Mouse (Mus musculus): ENCODE results near the gene Rabep2.
A peak's percentile ranks its signal among the peaks of the same experiment; 100 is the strongest.
"Not testable (repeated sequence)": the region's sequence is repeated elsewhere in the genome, so short reads cannot be mapped to it uniquely, and the experiment has no call there.

Gene Rabep2

DNA sequence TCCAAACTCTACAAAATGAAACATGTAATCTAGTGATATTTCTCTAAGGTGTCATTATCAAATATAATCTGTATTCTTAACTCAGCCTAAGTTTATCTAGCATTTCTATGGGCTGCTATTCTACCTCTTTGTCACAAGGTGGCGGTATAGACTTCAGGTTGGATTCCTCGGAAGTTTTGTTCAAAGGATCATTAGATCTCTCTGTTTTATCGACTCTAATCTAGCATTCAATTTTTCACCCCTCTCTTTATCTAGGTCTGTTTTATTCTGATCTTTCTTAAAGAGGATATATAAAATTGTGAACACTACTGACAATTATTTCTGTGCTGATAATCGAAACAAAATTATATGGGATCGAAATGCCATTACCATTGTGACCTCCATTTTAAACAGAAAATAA, 53.1 kb downstream of the Rabep2 start:
- H3K36me3 ChIP-seq (ENCODE audit: control insufficient read depth, insufficient read depth, low read length, poor library complexity, severe bottlenecking), result no peaks in the 10 kb centered on the region
- no peaks in the 10 kb centered on the region for H3K27me3 ChIP-seq (ENCODE audit: control insufficient read depth, insufficient read depth, low read length, poor library complexity, severe bottlenecking)
- DNase-seq (ENCODE audit: low read depth, low spot score), result peak; percentile 51

DNA sequence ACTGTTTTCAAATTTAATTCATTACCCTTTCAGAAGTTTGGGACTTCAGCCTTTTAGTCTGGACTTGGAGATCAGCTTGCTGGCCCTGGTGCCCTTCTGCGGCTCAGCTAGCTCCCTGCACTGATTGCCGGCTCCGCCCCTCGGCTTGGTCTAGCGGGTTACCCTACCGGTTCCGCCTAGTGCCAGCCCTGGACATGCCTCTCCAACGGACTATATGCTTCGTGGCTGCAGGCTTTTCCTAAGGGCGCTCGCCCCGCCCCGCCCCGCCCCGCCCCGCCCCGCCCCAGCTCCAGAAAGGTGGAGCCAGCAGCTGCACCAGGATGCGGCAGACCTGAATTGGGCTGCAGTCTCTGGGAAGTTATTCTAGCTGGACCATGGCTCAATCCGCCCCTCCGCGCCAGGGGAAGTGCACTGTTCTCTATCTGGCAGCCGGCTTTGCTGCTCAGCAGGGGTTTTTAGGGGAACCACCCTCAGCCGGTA, 53.9 kb downstream of the Rabep2 start:
- no peaks in the 10 kb centered on the region for H3K27me3 ChIP-seq (ENCODE audit: control insufficient read depth, insufficient read depth, low read length, poor library complexity, severe bottlenecking)
- DNase-seq (ENCODE audit: low read depth, low spot score), result peak; percentile 59

DNA sequence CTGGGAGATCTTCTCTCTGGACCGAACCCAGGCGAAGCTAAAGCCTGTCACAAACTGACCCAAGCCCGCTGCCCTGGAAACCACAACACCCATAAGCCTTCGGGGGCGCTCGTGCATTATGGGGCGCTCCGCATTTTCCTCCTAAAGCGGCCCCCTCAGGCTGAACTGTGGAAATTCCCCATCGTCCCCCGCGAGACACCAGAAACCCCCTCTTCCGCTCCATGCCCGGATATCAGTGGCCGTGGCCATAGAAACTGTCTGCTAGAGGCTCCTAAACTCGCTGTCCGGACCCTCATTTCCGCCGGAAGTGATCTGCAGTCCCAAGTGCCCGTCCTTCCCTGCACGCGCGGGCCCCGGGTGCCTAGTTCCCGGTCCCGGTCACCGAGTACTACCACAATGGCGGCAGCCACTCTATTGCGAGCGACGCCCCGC, 58.5 kb downstream of the Rabep2 start, which contains the start of gene Tufm:
Gene Tufm, plus strand, starts transcription at position 310 of the 432 bp plus-strand sequence.
- Histone ChIP-seq H3K27me3 (ENCODE audit: control insufficient read depth, insufficient read depth, low read length, poor library complexity, severe bottlenecking) (no peaks in the 10 kb centered on the region), H3K36me3 (ENCODE audit: control insufficient read depth, insufficient read depth, low read length, poor library complexity, severe bottlenecking) (peaks cover 6% of the 10 kb centered on the region)
- peak; percentile 94 for DNase-seq (ENCODE audit: low read depth, low spot score)

More for the DNA sequence above, 53.9 kb downstream of the Rabep2 start:
- H3K36me3 ChIP-seq (ENCODE audit: control insufficient read depth, insufficient read depth, low read length, poor library complexity, severe bottlenecking), result no peaks in the 10 kb centered on the region

DNA sequence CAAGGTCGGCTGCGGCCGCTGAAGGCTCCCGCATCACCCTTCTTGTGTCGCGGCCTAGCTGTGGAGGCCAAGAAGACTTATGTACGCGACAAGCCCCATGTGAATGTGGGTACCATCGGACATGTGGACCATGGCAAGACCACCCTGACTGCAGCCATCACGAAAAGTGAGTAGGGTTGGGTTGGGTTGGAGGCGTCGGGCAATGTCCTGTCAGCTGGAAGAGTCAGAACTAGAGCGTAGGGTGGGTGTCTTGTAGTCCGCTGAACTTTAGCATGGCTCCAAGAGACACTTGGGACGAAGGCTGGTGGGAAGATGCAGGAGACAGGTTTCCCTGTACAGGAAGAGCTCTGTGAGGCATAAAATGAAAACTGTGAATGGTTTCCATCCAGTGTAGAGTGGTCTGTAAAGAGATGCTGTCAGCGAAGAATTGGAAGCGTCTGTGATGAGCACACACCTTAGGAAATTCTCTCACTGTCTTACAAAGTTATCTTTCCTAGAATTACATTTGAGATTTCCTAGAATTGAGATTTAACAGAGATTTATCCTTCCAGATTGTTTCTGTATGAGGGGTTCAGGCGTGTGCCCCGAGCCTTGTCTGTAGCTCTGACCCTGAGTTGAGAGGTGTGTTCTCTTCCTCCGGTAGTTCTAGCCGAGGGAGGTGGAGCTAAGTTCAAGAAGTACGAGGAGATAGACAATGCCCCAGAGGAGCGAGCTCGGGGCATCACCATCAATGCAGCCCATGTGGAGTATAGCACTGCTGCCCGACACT, 59.2 kb downstream of the Rabep2 start:
- H3K27me3 ChIP-seq (ENCODE audit: control insufficient read depth, insufficient read depth, low read length, poor library complexity, severe bottlenecking); H3K36me3 ChIP-seq (ENCODE audit: control insufficient read depth, insufficient read depth, low read length, poor library complexity, severe bottlenecking); DNase-seq (ENCODE audit: low read depth, low spot score): not testable (repeated sequence)

DNA sequence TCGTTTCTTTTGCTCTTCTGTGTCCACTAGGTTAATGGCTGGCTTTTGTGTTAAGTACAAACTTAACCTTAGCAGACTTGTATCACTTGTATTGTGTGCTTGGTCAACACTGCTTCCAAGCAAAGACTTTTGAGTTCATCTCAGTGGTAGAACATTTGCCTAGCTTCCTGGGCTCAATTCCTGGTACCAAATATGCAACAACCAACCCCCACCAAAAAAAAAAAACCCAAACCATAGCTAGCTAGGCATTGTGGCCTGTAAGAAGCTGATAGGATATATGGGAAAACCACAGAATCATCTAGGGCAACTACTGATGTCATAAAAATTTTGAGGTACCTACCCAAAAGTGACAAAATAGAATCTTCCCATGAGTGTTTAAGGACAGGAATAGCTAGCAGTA, 62.4 kb downstream of the Rabep2 start:
- DNase-seq (ENCODE audit: low read depth, low spot score), result no peak
- Histone ChIP-seq H3K36me3 (ENCODE audit: control insufficient read depth, insufficient read depth, low read length, poor library complexity, severe bottlenecking) (peaks cover 29% of the 10 kb centered on the region), H3K27me3 (ENCODE audit: control insufficient read depth, insufficient read depth, low read length, poor library complexity, severe bottlenecking) (no peaks in the 10 kb centered on the region)

DNA sequence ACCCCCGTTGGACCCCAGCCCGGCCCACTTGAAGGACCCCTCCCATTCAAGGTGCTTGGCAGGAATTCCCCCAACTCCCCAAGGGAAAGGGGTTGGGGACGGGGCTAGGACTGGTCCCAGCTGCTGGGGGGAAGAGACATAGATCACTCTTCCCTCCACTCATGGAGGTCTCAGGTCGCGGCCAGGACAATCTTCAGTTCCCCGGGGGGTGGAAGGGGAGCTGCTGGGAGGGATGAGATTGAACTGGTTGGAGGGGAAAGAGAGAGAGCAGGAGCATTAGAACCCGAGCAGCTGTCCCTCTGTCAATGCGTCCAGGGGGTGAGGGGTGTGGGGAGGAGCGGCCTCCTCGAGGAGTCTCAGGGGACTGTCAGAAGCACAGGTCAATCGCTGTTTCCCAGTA, 63.4 kb downstream of the Rabep2 start:
- H3K27me3 ChIP-seq (ENCODE audit: control insufficient read depth, insufficient read depth, low read length, poor library complexity, severe bottlenecking), result no peaks in the 10 kb centered on the region
- no peak for DNase-seq (ENCODE audit: low read depth, low spot score)
- peaks cover 35% of the 10 kb centered on the region for H3K36me3 ChIP-seq (ENCODE audit: control insufficient read depth, insufficient read depth, low read length, poor library complexity, severe bottlenecking)

DNA sequence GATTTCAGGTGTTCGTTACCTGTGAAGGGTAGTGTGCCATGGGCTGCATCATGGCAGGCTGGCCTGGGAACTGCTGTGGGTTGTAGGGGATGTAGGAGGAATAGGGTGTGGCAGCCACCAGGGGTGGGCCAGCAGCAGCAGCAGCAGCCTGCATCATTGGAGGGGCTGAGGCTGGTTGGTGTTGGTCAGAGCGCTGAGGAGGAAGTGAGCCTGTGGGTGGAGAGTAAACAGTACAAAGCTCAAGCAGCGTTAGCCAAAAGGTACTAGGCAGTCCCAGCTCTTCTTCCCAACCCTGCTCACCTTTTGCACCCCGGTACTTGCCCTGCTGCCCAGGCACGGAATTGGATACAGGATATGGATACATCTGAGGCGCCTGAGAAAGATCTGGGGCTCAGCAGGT, 65.6 kb downstream of the Rabep2 start:
- no peaks in the 10 kb centered on the region for H3K27me3 ChIP-seq (ENCODE audit: control insufficient read depth, insufficient read depth, low read length, poor library complexity, severe bottlenecking)
- peaks cover 45% of the 10 kb centered on the region for H3K36me3 ChIP-seq (ENCODE audit: control insufficient read depth, insufficient read depth, low read length, poor library complexity, severe bottlenecking)
- no peak for DNase-seq (ENCODE audit: low read depth, low spot score)

DNA sequence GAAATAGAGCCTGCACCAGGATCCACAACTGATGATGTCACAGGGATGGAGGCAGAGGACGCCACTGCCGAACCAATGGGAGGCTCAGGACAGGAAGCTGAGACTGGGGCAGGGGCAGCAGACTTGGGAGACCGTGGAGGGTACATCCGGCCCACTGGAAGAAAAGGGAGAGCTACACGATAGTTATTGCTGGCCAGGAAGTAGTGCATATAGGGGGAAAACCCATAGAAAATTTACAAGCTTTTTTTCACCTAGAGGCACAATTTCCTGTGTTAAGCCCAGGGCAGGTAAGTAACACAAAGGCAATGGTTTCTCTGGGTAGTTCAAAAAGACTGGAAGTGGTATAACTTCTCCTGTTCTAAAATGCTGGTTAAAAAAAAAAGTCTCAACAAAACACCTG, 67.9 kb downstream of the Rabep2 start:
- Histone ChIP-seq H3K36me3 (ENCODE audit: control insufficient read depth, insufficient read depth, low read length, poor library complexity, severe bottlenecking) (peaks cover 47% of the 10 kb centered on the region), H3K27me3 (ENCODE audit: control insufficient read depth, insufficient read depth, low read length, poor library complexity, severe bottlenecking) (no peaks in the 10 kb centered on the region)
- no peak for DNase-seq (ENCODE audit: low read depth, low spot score)

DNA sequence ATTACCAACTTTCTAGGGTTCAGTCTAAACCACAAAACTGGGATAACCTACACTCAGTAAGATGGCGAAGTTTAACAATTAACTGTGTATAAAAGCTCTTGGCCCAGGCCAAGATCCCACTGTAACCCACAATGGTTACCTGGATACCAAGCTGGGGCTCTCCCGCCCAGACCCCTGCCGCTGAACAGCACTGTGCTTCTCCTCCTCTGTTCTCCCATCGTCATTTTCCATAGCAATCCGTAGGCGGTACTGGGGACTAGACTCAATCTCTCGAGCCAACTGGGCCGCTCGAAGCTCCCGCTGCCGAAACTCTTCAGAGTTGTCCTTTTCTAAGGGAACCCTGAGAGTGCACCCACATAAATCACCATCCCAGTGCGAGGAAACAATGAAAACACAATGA, 69.4 kb downstream of the Rabep2 start:
- Histone ChIP-seq H3K27me3 (ENCODE audit: control insufficient read depth, insufficient read depth, low read length, poor library complexity, severe bottlenecking) (no peaks in the 10 kb centered on the region), H3K36me3 (ENCODE audit: control insufficient read depth, insufficient read depth, low read length, poor library complexity, severe bottlenecking) (peaks cover 40% of the 10 kb centered on the region)
- DNase-seq (ENCODE audit: low read depth, low spot score), result no peak
